Mouse (Mus musculus) left cerebral cortex, adult 18-20 months (tissue): ENCODE results near the gene Kmt2e. TPM values are rescaled to one million over a fixed set of nuclear protein-coding genes. Genes with fewer than 3 reads are reported as not detected.
A peak's percentile ranks its signal among the peaks of the same experiment; 100 is the strongest.

ENCODE experiments used
- DNase-seq, 2 experiments: peaks; one replicate each; pipeline ENCODE4 v3.0.0; 2021 to 2022; ENCODE audit warnings: low spot score in 2 of 2, mixed read lengths in 1 of 2
- total RNA-seq, 2 experiments: library from RNA; stranded (reverse); gene quantifications; 2 replicates each; pipeline ENCODE4 v1.2.3; 2021

Kmt2e gene
- total RNA-seq, 2 experiments from 2014 or later: 92.8 to 98.6 TPM

- peak in 1 of 2 experiments; percentile 44 for DNase-seq
These were observed 63.7 kb downstream of the Kmt2e start for GRCm38 (mm10) chr5:23497920-23498319.

DNA sequence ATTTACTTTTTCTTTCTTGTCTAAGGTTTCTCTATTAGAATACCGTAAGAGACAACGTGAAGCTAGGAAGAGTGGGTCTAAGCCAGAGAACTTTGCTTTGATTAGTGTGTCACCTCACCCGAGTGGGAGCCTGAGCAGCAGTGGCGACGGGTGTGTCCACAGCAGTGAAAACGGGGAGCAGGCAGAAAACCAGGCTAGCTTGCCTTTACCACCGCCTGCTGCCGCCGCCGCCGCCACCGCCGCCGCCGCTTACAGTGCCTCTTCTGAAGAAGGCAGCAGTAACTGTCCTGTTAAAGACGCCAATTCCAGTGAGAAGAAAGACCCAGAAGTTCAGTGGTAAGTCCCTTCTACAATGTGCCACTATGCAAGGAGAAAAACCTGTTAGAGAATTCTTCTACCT is 65.0 kb downstream of the Kmt2e start:
- no peak for DNase-seq

GRCm38 (mm10) chr5:23500715-23501114 is 66.5 kb downstream of the Kmt2e start:
- DNase-seq: no peak

DNA sequence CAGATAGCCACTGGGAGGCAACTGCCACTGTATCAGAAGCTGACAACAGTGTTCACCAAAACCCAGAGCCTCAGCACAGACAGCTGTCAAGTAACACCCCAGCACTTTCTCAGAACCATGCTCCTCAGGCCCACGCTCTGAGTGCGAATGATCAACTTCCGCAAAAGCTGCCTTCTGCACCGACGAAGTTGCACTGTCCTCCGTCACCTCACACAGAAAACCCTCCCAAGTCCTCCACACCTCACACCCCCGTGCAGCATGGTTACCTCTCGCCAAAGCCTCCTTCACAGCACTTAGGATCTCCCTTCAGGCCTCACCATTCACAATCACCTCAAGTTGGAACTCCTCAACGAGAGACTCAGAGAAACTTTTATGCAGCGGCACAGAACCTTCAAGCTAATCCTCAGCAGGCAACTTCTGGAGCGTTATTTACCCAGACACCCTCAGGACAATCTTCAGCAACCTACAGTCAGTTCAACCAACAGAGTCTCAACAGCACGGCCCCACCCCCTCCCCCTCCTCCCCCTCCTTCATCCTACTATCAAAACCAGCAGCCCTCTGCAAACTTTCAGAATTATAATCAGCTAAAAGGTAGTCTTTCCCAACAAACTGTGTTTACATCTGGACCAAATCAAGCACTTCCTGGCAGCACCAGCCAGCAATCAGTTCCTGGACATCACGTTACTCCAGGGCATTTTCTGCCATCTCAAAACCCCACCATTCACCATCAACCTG is 67.5 kb downstream of the Kmt2e start:
- peak; percentile 46 to 72 for DNase-seq

DNA sequence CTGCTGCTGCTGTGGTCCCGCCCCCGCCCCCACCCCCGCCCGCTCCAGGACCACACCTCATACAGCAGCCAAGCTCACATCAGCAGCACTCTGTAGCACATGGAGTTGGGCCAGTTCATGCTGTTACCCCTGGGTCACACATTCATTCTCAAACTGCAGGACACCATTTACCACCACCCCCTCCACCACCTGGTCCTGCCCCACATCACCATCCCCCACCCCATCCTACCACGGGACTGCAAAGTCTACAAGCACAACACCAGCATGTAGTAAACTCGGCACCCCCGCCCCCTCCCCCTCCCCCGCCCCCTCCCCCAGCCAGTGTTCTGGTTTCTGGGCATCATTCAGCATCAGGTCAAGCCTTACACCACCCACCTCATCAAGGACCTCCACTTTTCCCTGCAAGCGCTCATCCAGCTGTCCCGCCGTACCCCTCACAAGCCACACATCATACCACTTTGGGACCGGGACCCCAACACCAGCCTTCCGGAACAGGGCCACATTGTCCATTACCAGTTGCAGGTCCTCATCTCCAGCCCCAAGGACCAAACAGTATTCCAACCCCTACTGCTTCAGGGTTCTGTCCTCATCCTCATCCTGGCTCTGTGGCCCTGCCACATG is 68.2 kb downstream of the Kmt2e start:
- DNase-seq: no peak

DNA sequence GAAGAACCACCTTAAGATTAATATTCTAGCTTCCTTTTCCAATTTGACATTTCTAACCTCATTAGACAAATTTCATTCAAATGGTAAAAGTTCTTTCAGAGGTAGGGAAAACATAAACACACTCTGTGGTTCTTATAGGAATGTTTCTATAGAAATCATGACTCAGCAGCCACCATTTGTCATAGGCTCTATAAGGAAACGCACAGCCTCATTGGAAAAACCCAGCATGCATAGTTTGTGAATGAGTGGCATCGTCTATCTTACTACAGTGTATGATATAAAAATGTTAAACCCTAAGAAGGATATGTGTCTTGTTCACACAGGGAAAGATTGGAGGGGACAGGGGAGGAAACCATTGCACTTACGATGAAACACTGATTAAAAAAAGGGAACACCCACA is 71.3 kb downstream of the Kmt2e start:
- DNase-seq: no peak

- no peak for DNase-seq
These were observed 73.0 kb downstream of the Kmt2e start for GRCm38 (mm10) chr5:23507210-23507609.

GRCm38 (mm10) chr5:23508630-23509029 is 74.4 kb downstream of the Kmt2e start:
- DNase-seq: peak in 1 of 2 experiments; percentile 29

- no peak for DNase-seq
These were observed 77.2 kb downstream of the Kmt2e start for GRCm38 (mm10) chr5:23511456-23511855.

DNA sequence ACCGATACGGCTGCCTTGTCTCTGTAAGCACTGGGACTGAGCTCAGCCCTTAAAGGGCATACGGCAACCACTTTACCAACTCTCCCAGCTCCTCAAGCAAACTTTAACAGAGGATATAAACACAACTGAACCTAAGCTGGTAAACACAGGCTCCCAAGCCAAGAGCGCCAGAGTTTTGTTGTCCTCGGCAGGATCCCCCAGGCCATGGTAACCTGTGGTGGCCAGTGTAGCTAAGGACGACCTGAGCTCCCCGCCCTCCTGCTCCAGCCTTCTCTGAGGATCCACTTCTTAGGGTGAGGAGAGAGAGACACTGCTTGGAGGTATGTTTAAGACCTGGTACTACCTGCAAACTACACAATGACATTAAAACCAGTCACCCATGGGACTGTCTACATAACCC is 78.3 kb downstream of the Kmt2e start:
- no peak for DNase-seq

- no peak for DNase-seq
These were observed 79.2 kb downstream of the Kmt2e start for GRCm38 (mm10) chr5:23513468-23513867.

DNA sequence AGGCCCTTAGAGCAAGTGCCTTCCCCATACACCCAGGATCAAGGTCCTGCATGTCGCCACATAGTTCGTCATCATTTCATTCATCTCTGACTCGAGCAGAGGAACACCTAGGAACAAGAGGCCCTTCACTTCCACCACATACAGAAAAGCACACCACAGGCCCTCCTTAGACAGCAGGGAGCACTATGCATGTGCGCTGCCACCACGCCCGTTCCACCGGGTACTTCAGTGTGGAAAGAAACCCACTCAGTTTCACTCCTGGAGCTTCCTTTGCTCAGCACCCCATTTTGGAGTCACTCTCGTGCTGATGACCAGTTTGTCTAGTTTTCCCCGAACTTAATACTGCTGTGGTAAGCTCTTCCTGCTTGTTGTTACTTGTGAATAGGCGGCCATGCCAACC is 80.8 kb downstream of the Kmt2e start:
- DNase-seq: no peak

GRCm38 (mm10) chr5:23516962-23517361 is 82.7 kb downstream of the Kmt2e start:
- DNase-seq: no peak

- peak; percentile 61 to 79 for DNase-seq
These were observed 83.6 kb downstream of the Kmt2e start for GRCm38 (mm10) chr5:23517839-23518238.

- no peak for DNase-seq
These were observed 84.4 kb downstream of the Kmt2e start for GRCm38 (mm10) chr5:23518673-23519072.

GRCm38 (mm10) chr5:23519679-23520078 is 85.4 kb downstream of the Kmt2e start:
- no peak for DNase-seq

DNA sequence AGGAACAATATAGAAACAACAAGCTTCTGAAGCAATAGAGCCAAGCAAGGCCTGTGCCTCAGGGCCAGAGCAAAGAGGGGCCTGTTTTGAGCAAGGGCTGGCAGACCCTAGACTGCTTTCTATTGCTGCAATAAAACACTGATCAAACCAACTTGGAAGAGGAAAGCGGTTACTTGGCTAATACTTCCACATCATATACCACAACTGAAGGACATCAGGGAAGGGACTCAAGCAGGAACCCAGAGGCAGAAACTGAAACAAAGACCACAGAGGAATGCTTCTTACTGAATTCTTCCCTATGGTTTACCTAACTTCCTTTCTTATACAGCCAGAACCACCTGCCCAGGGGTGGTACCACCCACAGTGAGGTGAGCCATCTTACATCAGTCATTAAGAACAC is 87.4 kb downstream of the Kmt2e start:
- DNase-seq: no peak

GRCm38 (mm10) chr5:23523936-23524335 is 89.7 kb downstream of the Kmt2e start:
- DNase-seq: no peak

DNA sequence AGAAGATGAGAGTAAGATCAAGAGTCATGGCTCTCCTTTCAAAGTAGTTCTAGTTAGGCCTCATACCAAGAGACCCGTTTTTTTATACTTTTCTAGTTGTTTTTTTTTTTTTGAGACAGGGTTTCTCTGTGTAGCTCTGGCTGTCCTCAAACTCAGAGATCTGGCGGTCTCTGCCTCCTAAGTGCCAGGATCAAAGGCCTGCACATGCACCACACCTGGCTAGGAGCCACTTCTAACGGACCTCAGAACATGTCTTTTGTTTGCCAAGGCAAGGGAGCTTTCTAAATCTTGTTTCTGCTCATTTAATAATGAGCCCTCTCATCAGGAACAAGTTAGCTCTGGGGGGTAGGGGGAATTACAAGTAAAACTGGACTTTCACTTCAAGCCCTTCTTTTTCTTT is 90.4 kb downstream of the Kmt2e start:
- DNase-seq: no peak

GRCm38 (mm10) chr5:23531100-23531499 is 96.9 kb downstream of the Kmt2e start:
- DNase-seq: no peak

- peak in 1 of 2 experiments; percentile 44 for DNase-seq
These were observed 97.4 kb downstream of the Kmt2e start for GRCm38 (mm10) chr5:23531541-23532096.

DNA sequence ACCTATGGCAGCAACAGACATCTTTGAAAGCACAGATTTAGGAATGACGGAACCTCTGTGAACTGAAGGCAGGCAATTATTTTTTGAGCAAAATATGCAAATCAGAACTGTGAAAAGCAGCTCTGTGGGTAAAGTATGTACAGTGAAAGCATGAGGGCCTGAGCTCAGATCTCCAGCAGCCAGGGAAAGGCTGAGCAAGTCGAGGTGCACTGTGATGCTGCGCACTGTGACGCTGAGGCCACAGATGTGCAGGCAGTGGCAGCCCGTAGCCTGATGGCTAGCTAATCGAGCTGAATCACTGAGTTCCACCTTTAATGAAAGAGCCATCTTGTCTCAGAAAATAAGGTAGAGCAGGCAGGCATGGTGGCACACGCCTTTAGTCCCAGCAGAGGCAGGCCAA is 101.5 kb downstream of the Kmt2e start:
- DNase-seq: no peak

GRCm38 (mm10) chr5:23551687-23552086 is 117.4 kb downstream of the Kmt2e start:
- DNase-seq: no peak
